Mouse (Mus musculus) testis, adult 2 months (tissue): Measurements from ENCODE around the gene Col18a1. TPM values are rescaled to one million over a fixed set of nuclear protein-coding genes. Genes with fewer than 3 reads are reported as not detected.

ENCODE experiments used
- H3K27ac ChIP-seq: fragments of 200-500 bp; 2 replicates; pipeline ENCODE4 v1.5.1; 2012; ENCODE audit warnings: low read depth, low read length; ENCODE audit not compliant: control insufficient read depth, insufficient read depth
- H3K27me3 ChIP-seq: fragments of 200-500 bp; 2 replicates; pipeline ENCODE4 v1.6.1; 2012; ENCODE audit warnings: mild to moderate bottlenecking, low read length, moderate library complexity; ENCODE audit not compliant: control insufficient read depth, insufficient read depth
- H3K36me3 ChIP-seq: fragments of 200-500 bp; 2 replicates; pipeline ENCODE4 v1.6.1; 2012; ENCODE audit warnings: mild to moderate bottlenecking, low read length; ENCODE audit not compliant: control insufficient read depth, insufficient read depth
- H3K4me1 ChIP-seq: fragments of 200-500 bp; 2 replicates; pipeline ENCODE4 v1.6.1; 2012; ENCODE audit warnings: low read length; ENCODE audit not compliant: control insufficient read depth, insufficient read depth
- H3K4me3 ChIP-seq: fragments of 200-500 bp; 2 replicates; pipeline ENCODE4 v1.5.1; 2012; ENCODE audit warnings: low read depth, mild to moderate bottlenecking, low read length, moderate library complexity, mixed read lengths; ENCODE audit not compliant: control insufficient read depth
- CTCF ChIP-seq: fragments of 200-500 bp; IDR thresholded peaks from 2 replicates; pipeline ENCODE4 v1.5.1; 2012; ENCODE audit warnings: low read depth, mild to moderate bottlenecking, inconsistent platforms, low read length, moderate library complexity; ENCODE audit not compliant: control insufficient read depth, insufficient read depth, insufficient replicate concordance
- POLR2A ChIP-seq: fragments of 200-500 bp; IDR thresholded peaks from 2 replicates; pipeline ENCODE4 v1.6.1; 2012; ENCODE audit warnings: low read depth, mild to moderate bottlenecking, inconsistent platforms, low read length, moderate library complexity; ENCODE audit not compliant: control insufficient read depth
- polyA plus RNA-seq: library from polyadenylated mRNA; depleted of rRNA; stranded (reverse); fragments of >200 nt; gene quantifications from 2 replicates; pipeline ENCODE4 v1.2.3, GENCODE M21; 2012

Gene Col18a1
- polyA plus RNA-seq, 1 experiment, result 10.5 TPM

- no peaks in the 10 kb centered on the region; the same call in 1 of the 2 replicates for H3K4me1 ChIP-seq
- no peaks in the 10 kb centered on the region for H3K36me3 ChIP-seq
- H3K4me3 ChIP-seq, result no peak overlapping the region
- no peak overlapping the region for H3K27ac ChIP-seq
- no peaks in the 10 kb centered on the region for H3K27me3 ChIP-seq
- TF ChIP-seq POLR2A, result no peak
- no peak for TF ChIP-seq CTCF
Observed at GRCm38 (mm10) chr10:77209261-77209660, 42.9 kb upstream of the Col18a1 start.

DNA sequence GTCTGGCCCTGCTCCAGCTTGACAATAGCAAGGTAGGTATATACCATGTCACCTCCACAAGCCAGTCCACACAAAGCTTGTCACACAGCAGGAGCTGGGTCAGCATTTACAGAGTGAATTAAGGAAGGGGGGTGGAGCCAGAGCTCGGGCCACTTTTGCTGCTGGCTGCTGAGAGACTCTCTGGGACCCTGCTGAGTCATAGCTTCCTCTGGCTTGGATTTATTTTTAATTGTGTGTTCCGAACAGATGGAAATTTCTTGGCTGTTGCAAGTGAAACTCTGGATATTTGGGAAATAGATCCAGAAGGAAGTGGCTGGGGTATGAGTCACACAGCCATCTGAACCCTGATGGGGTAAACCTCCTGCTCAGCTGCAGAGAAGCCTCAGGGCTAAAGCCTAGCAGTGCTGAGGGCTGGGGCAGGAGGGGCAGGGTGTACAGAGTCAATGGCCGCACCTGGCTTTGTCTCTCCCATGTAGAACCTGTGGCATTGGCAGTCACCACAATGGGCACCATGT, 40.3 kb upstream of the Col18a1 start:
- H3K36me3 ChIP-seq, result no peaks in the 10 kb centered on the region
- TF ChIP-seq CTCF (no peak), POLR2A (no peak)
- H3K4me3 ChIP-seq, result no peak overlapping the region
- H3K27me3 ChIP-seq, result no peaks in the 10 kb centered on the region
- H3K4me1 ChIP-seq, result no peaks in the 10 kb centered on the region
- H3K27ac ChIP-seq, result no peak overlapping the region

DNA sequence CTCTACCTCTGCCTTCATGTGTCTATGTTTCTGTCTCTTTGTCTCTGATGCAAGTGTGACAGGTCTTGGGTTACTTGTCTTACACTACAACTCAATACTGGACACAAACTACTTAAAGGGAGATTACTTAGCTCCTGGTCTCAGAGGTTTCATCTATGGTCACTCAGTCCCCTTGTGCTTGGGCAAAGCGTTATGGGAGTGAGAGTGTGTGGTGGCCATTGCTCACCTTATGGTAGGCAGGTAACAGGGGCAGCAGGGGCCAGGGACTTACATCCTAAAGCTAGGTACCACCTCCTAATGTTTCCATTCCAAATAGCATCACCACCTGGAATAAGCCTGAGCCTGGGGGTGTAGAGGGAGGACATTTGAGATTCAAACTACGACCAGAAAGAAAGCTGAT, 39.8 kb upstream of the Col18a1 start:
- H3K4me3 ChIP-seq, result no peak overlapping the region
- no peaks in the 10 kb centered on the region for H3K4me1 ChIP-seq
- no peak overlapping the region for H3K27ac ChIP-seq
- H3K36me3 ChIP-seq, result no peaks in the 10 kb centered on the region
- TF ChIP-seq POLR2A, result no peak
- no peak for TF ChIP-seq CTCF
- no peaks in the 10 kb centered on the region for H3K27me3 ChIP-seq

DNA sequence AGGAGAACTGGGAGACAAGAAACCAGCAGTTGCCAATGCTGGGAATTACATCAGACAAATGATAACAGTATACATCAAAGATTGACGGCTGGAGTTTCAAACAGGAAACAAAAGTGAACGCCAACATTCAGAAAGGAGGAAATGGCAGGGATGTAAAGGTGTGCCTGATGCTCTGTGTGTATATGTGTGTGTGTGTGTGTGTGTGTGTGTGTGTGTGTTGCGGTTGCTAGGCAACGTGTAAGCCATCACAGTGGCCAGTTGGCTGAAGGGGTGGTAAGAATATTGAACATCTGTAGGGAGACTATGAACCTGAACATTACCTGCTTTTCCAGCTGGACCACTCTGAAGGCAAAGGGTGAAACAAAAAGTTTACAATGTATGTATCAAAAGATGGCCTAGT, 37.6 kb upstream of the Col18a1 start:
- no peaks in the 10 kb centered on the region for H3K4me1 ChIP-seq
- H3K36me3 ChIP-seq, result no peaks in the 10 kb centered on the region
- H3K27me3 ChIP-seq, result no peaks in the 10 kb centered on the region
- no peak overlapping the region for H3K4me3 ChIP-seq
- no peak for TF ChIP-seq POLR2A
- TF ChIP-seq CTCF, result no peak
- H3K27ac ChIP-seq, result no peak overlapping the region

GRCm38 (mm10) chr10:77201919-77202318, 35.6 kb upstream of the Col18a1 start:
- Histone ChIP-seq H3K27ac (no peak overlapping the region), H3K36me3 (no peaks in the 10 kb centered on the region), H3K4me1 (no peaks in the 10 kb centered on the region), H3K27me3 (no peaks in the 10 kb centered on the region), H3K4me3 (no peak overlapping the region)
- TF ChIP-seq POLR2A (no peak), CTCF (no peak)

- H3K36me3 ChIP-seq, result no peaks in the 10 kb centered on the region
- no peaks in the 10 kb centered on the region for H3K27me3 ChIP-seq
- no peaks in the 10 kb centered on the region for H3K4me1 ChIP-seq
- H3K4me3 ChIP-seq, result no peak overlapping the region
- no peak overlapping the region for H3K27ac ChIP-seq
- TF ChIP-seq CTCF, result no peak
- TF ChIP-seq POLR2A, result no peak
Observed at GRCm38 (mm10) chr10:77200295-77200694, 33.9 kb upstream of the Col18a1 start.

DNA sequence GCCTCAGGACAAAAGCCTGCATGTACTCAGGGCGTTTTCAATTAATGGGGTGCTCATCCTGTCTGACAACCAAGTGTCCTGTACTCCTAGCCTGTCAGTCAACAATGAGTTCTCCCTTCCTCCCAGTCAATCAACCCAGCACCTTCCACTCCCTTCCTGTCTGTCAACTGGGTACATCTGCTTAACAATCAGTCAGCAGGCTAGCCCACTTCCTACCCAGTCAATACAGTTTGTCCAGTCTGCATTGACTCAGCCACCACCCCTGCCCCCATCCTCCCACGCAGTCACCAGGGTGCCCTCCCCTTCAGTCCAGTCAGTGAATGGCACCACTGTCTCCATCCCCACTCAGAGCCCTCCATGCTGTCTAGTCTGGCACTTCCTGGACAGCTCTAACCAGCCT, 32.9 kb upstream of the Col18a1 start:
- H3K4me3 ChIP-seq, result peak overlapping the region; percentile 23; the same call in 1 of the 2 replicates
- H3K4me1 ChIP-seq, result no peaks in the 10 kb centered on the region
- H3K27me3 ChIP-seq, result no peaks in the 10 kb centered on the region
- no peak for TF ChIP-seq POLR2A
- TF ChIP-seq CTCF, result no peak
- no peaks in the 10 kb centered on the region for H3K36me3 ChIP-seq
- H3K27ac ChIP-seq, result no peak overlapping the region
